Mouse (Mus musculus): ENCODE measurements around the gene Ech1. TPM values are rescaled to one million over a fixed set of nuclear protein-coding genes. Genes with fewer than 3 reads are reported as not detected.

Gene Ech1
- total and polyA plus RNA-seq, 2 experiments from 2014 or later = 88.3 to 101 TPM

DNA sequence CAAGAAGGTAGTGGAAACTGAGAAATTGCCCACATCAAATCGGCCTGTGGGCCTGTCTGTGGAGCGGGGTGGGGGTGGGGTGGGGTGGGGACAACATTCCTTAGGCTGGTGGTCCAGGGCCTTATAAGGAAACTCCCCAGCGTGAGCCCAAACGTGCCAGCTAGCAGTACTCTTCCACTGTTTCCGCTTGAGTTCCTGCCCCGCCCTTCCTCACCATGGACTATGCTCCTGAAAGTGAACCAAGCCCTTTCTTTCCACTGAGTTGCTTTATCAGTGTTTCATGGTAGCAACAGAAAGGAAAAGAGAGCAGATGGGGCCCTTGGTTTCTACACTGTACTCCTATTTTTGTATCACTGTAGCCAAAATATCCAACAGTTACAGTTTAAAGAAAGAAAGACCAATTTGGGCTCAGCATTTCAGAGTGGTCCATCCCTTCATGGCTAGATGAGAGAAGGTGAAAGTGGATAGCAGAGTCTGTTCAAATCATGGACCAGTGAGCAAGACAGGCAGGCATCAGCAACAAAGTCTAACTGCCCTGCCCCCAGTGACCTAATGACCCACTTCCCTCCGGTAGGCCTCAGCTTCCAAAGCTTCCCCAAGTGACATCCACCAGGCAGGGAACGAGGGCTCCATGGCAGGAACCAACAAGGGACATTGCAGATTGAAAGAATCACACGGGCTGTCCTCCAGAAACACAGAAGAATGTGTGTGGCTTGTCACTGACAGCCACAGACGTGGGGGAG is 22.0 kb upstream of the Ech1 start:
- no peaks in the 10 kb centered on the region for H3K27me3 ChIP-seq (ENCODE audit: insufficient read depth, low read length)
- H3K4me2 ChIP-seq (ENCODE audit: low read depth) = no peak overlapping the region
- no peaks in the 10 kb centered on the region for H3K9me3 ChIP-seq (ENCODE audit: low read length)
- no peak for DNase-seq
- H3K27ac ChIP-seq (ENCODE audit: low read depth, low read length) = 0 out of 2 replicates have a peak overlapping the region, but pooled peaks have one; percentile 16
- 16% methylated on average over 10 of the region's 10 CpGs for WGBS
- TF ChIP-seq CTCF (IDR thresholded peaks at IDR 0.05; ENCODE audit: low read depth) = no peak
- H3K4me3 ChIP-seq (ENCODE audit: low read depth, low read length) = no peak overlapping the region
- no peak overlapping the region for H3K9ac ChIP-seq
- H3K36me3 ChIP-seq (ENCODE audit: insufficient read depth) = no peaks in the 10 kb centered on the region
- peaks cover 8% of the 10 kb centered on the region for H3K4me1 ChIP-seq (ENCODE audit: insufficient read depth)
- 0 out of 2 replicates have a peak, but pooled peaks have one; percentile 8 for ATAC-seq

DNA sequence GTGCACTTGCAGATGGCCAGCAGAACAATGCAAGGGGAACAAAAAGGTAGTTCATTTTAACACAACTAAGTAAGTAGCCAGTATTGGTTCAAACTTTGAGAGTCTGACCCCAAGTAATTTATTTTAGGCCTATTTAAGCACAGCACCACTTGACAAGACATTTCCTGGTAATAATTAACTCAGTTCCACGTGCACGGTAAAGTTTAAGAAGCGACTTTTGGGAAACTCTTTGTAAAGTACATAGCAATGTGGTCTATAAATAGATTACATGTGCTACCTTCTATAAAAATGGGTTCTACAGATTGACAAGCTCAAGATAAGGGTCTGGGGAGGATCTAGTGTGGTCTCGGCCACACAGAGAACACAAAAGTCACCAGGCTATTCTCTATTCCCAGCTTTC is 21.3 kb upstream of the Ech1 start:
- no peaks in the 10 kb centered on the region for H3K36me3 ChIP-seq (ENCODE audit: insufficient read depth)
- TF ChIP-seq CTCF (IDR thresholded peaks at IDR 0.05; ENCODE audit: low read depth) = no peak
- WGBS = 86% methylated on average over 4 of the region's 4 CpGs
- H3K9ac ChIP-seq = no peak overlapping the region
- DNase-seq (no peak), ATAC-seq (no peak)
- H3K4me3 ChIP-seq (ENCODE audit: low read depth, low read length) = no peak overlapping the region
- peaks cover 11% of the 10 kb centered on the region for H3K4me1 ChIP-seq (ENCODE audit: insufficient read depth)
- H3K4me2 ChIP-seq (ENCODE audit: low read depth) = no peak overlapping the region
- no peak overlapping the region for H3K27ac ChIP-seq (ENCODE audit: low read depth, low read length)
- no peaks in the 10 kb centered on the region for H3K9me3 ChIP-seq (ENCODE audit: low read length)
- no peaks in the 10 kb centered on the region for H3K27me3 ChIP-seq (ENCODE audit: insufficient read depth, low read length)

DNA sequence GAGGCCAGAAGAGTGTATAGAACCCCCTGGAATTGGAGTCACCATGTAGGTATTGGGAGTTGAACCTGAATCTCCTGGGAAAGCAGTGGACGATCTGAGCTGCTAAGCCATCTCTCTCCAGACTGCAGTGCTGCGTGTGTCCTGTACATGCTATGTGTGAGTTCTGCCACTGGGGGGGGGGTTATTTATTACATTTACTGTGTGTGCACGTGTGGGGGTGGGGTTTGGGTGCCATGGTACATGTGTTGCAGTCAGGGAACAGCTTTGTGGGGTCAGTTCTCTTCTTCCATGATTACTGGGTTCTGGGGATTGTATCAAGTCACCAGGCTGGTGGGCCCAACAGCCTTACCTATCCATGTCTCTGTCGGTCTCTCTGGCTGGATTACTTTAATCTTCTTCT is 18.1 kb upstream of the Ech1 start:
- ATAC-seq (no peak), DNase-seq (no peak)
- WGBS = 81% methylated on average over 4 of the region's 4 CpGs
- Histone ChIP-seq H3K27me3 (ENCODE audit: insufficient read depth, low read length) (no peaks in the 10 kb centered on the region), H3K27ac (ENCODE audit: low read depth, low read length) (no peak overlapping the region), H3K36me3 (ENCODE audit: insufficient read depth) (no peaks in the 10 kb centered on the region), H3K4me3 (ENCODE audit: low read depth, low read length) (no peak overlapping the region), H3K9me3 (ENCODE audit: low read length) (no peaks in the 10 kb centered on the region), H3K4me1 (ENCODE audit: insufficient read depth) (peaks cover 9% of the 10 kb centered on the region), H3K9ac (no peak overlapping the region), H3K4me2 (ENCODE audit: low read depth) (no peak overlapping the region)
- TF ChIP-seq CTCF (IDR thresholded peaks at IDR 0.05; ENCODE audit: low read depth) = 0 out of 2 replicates have a peak, but pooled peaks have one; percentile 13

DNA sequence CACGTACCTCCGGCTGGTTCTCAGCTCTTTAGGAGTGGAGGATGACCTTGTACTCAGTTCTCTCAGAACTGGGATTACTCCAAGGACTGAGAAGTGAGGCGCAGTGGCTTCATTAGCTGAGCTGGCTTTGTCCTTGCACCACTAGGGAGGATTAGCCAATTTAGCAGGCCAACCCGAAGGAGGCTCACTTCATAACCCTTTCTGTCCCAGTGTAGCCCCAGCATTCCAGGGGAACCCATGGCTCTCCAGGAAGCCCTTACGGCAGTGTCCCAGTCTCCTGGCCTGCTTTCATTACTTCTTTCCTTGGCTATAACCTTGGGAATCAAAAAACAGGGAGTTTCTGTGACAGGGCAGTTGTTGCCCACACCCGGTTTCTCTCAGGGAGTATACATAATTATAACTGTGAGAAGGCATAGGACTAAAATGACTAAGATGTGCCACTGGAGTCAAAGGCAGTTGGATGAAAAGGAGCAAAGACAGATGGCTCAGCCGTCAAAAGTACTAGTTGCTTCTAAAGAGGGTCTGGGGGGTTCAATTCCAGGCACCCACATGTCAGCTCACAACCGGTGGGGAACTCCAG is 17.3 kb upstream of the Ech1 start:
- Histone ChIP-seq H3K9me3 (ENCODE audit: low read length) (no peaks in the 10 kb centered on the region), H3K4me2 (ENCODE audit: low read depth) (peak overlapping the region; percentile 95), H3K4me1 (ENCODE audit: insufficient read depth) (peaks cover 14% of the 10 kb centered on the region), H3K27ac (ENCODE audit: low read depth, low read length) (peak overlapping the region; percentile 99), H3K27me3 (ENCODE audit: insufficient read depth, low read length) (no peaks in the 10 kb centered on the region), H3K9ac (peak overlapping the region; percentile 83), H3K4me3 (ENCODE audit: low read depth, low read length) (peak overlapping the region; percentile 90), H3K36me3 (ENCODE audit: insufficient read depth) (no peaks in the 10 kb centered on the region; the same call in 1 of the 2 replicates)
- 18% methylated on average over 8 of the region's 8 CpGs for WGBS
- ATAC-seq = no peak
- DNase-seq = no peak
- TF ChIP-seq CTCF (IDR thresholded peaks at IDR 0.05; ENCODE audit: low read depth) = no peak

DNA sequence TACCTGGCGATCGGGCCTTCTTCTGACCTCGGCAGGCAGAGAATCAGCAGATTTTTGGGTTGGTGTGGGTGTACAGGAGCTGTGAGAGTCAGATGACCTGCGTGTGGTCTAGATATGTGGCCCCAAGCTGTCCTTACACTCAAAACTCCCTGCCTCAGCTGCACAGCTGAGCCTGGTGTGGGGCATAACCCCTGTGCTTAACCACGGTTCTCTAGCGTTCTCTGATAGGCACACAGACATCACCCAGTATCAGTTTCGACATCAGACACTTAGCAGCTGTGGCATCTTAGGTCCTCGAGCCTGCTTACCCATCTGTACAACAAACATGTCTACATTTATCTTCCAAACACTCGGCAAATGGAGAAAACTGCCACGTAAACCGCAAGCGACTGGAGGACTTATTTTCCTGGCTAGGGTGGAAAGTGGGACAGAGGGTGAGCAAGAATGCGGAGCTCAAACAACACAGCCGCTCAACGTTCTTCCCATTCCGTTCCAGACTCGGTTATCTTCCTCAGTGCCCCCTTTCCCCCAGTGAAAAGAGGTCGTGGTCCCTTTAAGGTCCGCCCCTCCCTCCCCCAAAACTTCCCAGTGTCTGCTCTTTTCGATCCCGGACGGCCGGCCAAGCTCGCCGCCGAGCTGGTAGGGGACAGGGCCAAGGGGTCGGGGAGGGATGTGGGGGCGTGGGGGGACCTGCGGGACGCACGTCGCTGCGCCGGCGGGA is 16.6 kb upstream of the Ech1 start, which contains the start of gene Hnrnpl:
Gene Hnrnpl, plus strand, starts transcription at position 321 of the 721 bp plus-strand sequence.
- no peak for ATAC-seq
- peaks cover 16% of the 10 kb centered on the region for H3K4me1 ChIP-seq (ENCODE audit: insufficient read depth)
- peaks cover 3% of the 10 kb centered on the region for H3K36me3 ChIP-seq (ENCODE audit: insufficient read depth)
- peak within 1 kb of the TSS; percentile 95 for H3K4me2 ChIP-seq (ENCODE audit: low read depth)
- H3K27ac ChIP-seq (ENCODE audit: low read depth, low read length) = peak within 1 kb of the TSS; percentile 99
- no peaks in the 10 kb centered on the region for H3K27me3 ChIP-seq (ENCODE audit: insufficient read depth, low read length)
- peak within 1 kb of the TSS; percentile 90 for H3K4me3 ChIP-seq (ENCODE audit: low read depth, low read length)
- H3K9me3 ChIP-seq (ENCODE audit: low read length) = no peaks in the 10 kb centered on the region
- H3K9ac ChIP-seq = peak within 1 kb of the TSS; percentile 83
- TF ChIP-seq CTCF (IDR thresholded peaks at IDR 0.05; ENCODE audit: low read depth) = no peak
- DNase-seq = peak; percentile 72
- WGBS = 4% methylated on average over 35 of the region's 35 CpGs

DNA sequence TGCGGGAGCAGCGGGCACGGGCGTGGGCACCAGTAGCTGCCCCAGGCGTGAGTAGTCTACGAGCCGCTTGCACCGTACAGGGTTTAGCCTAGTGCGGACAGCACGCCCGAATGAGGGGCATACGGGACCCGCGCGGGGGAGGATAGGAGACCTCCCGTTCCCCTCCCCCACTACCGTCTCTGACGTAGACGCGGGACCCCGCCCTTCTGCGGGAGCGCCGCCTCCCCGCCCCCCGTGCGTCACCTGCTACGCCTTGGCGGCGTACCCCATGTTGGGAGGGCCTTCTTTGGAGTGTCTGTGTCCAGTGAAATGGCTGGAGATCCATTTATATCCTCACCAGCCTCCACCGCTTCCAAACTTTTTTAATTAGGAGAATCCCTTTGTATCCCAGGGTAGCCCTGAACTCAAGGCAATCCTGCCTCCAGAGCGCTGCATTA is 16.0 kb upstream of the Ech1 start:
- no peak for TF ChIP-seq CTCF (IDR thresholded peaks at IDR 0.05; ENCODE audit: low read depth)
- under 1% methylated on average over 30 of the region's 32 CpGs for WGBS

More for the DNA sequence above, 16.0 kb upstream of the Ech1 start:
- ATAC-seq = peak; percentile 36
- peak overlapping the region; percentile 99 for H3K27ac ChIP-seq (ENCODE audit: low read depth, low read length)
- H3K9me3 ChIP-seq (ENCODE audit: low read length) = no peaks in the 10 kb centered on the region
- peak overlapping the region; percentile 95 for H3K4me2 ChIP-seq (ENCODE audit: low read depth)
- peak overlapping the region; percentile 83 for H3K9ac ChIP-seq
- H3K36me3 ChIP-seq (ENCODE audit: insufficient read depth) = peaks cover 9% of the 10 kb centered on the region
- peak; percentile 96 for DNase-seq
- peaks cover 16% of the 10 kb centered on the region for H3K4me1 ChIP-seq (ENCODE audit: insufficient read depth)
- no peaks in the 10 kb centered on the region for H3K27me3 ChIP-seq (ENCODE audit: insufficient read depth, low read length)
- H3K4me3 ChIP-seq (ENCODE audit: low read depth, low read length) = peak overlapping the region; percentile 90

Measured in forebrain, postnatal 0 days (tissue).